ENCODE assay signal across 15 mouse cellular contexts in the genomic region with DNA sequence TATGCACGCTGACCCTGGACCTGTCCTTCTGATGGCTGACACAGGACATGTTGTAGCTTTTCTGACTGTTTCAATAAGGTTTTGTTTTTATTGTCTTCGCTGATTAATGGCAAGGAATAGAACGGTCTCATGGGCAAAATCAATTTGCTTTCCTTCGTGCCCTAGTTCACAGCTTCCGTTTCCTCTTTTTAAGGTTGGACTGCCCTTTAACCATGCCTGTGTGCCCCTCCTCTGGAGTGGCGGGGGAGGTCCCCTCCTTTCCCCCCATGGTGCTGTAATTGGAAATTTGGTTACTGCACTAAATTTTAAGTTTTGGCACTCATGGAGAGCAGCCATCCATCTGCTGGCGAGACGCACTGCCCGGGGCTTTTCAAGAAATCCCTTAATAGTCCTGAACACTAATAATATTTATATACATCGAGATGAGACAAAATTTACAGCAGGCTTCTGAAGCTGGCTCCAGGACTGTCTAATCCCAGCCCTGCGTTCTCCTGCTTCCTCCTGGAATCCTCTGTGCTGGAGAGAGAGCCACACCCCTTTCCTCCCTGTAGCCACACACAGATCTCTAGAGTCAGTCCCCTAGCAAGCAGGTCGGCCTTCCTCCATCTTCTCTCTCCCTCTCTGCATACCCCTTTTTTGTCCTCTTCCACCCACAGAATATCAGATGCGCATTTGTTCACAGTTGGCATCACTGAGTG.
DNase-seq lines count a peak whose midpoint lies in the region; ATAC-seq and TF ChIP-seq lines count a peak whose summit lies in the region.
"Had no signal": no experiment of that assay in that cellular context is flagged by ENCODE, and none has a peak within 500 bp of the region (broad histone marks: within the 10 kb centered on the region; RNA-seq: fewer than 3 reads in every experiment).

No protein-coding gene starts in this region.

- H3K9ac ChIP-seq in embryonic facial prominence, embryonic 13.5 days: no peak overlapping the region
- no peak overlapping the region for H3K9ac ChIP-seq in kidney, postnatal 0 days (ENCODE audit: low read depth, low read length)
- H3K9ac ChIP-seq in limb, embryonic 15.5 days: no peak overlapping the region
- H3K9ac ChIP-seq: hindbrain, embryonic 15.5 days had no signal

- no peaks in the 10 kb centered on the region for H3K9me3 ChIP-seq in embryonic facial prominence, embryonic 13.5 days
- no peaks in the 10 kb centered on the region for H3K9me3 ChIP-seq in embryonic facial prominence, embryonic 10.5 days
- H3K9me3 ChIP-seq in kidney, postnatal 0 days (replicated peaks; ENCODE audit: low read length): no peaks in the 10 kb centered on the region
- no peaks in the 10 kb centered on the region for H3K9me3 ChIP-seq in limb, embryonic 15.5 days
- H3K9me3 ChIP-seq: hindbrain, embryonic 15.5 days had no signal

- no peak for TF ChIP-seq CTCF in kidney, postnatal 0 days (IDR thresholded peaks at IDR 0.05; ENCODE audit: low read depth)
- no peak for TF ChIP-seq CTCF in lung, adult 2 months (IDR thresholded peaks at IDR 0.05; ENCODE audit: insufficient read depth, low read length)

- H3K4me2 ChIP-seq in embryonic facial prominence, embryonic 13.5 days: no peak overlapping the region
- H3K4me2 ChIP-seq in kidney, postnatal 0 days (ENCODE audit: low read length): peak overlapping the region; percentile 8; the same call in 1 of the 2 replicates
- no peak overlapping the region for H3K4me2 ChIP-seq in limb, embryonic 15.5 days
- H3K4me2 ChIP-seq: hindbrain, embryonic 15.5 days had no signal

- DNase-seq in embryonic facial prominence, embryonic 10.5 days (ENCODE audit: low spot score): no peak
- peak; percentile 39 for DNase-seq in kidney, postnatal 0 days (ENCODE audit: low spot score)
- no peak for DNase-seq in kidney, adult 11 months
- DNase-seq in R1 (ENCODE audit: low read depth, low spot score): peak; percentile 32
- DNase-seq in thymus, postnatal 14 days: no peak
- no peak for DNase-seq in lung, adult 2 months
- DNase-seq: adrenal gland, postnatal 14 days; cerebellum, adult 9-11 months; gastrocnemius, postnatal 36 days; left cerebral cortex, postnatal 4 days had no signal

- H3K36me3 ChIP-seq in embryonic facial prominence, embryonic 13.5 days: peaks cover 5% of the 10 kb centered on the region
- peaks cover 10% of the 10 kb centered on the region for H3K36me3 ChIP-seq in embryonic facial prominence, embryonic 10.5 days (replicated peaks)
- 0 out of 2 replicates have a peak, but pooled peaks cover 5% of the 10 kb centered on the region for H3K36me3 ChIP-seq in kidney, postnatal 0 days (ENCODE audit: insufficient read depth, low read length)
- H3K36me3 ChIP-seq in limb, embryonic 15.5 days: peaks cover 6% of the 10 kb centered on the region
- H3K36me3 ChIP-seq: hindbrain, embryonic 15.5 days had no signal

- peak overlapping the region; percentile 2; the same call in 1 of the 2 replicates for H3K27ac ChIP-seq in embryonic facial prominence, embryonic 13.5 days
- H3K27ac ChIP-seq in embryonic facial prominence, embryonic 10.5 days (replicated peaks): no peak overlapping the region
- H3K27ac ChIP-seq in kidney, postnatal 0 days: 0 out of 2 replicates have a peak overlapping the region, but pooled peaks have one; percentile 31
- H3K27ac ChIP-seq in limb, embryonic 15.5 days: peak overlapping the region; percentile 48; the same call in 1 of the 2 replicates
- H3K27ac ChIP-seq: hindbrain, embryonic 15.5 days; layer of hippocampus, adult 2 months had no signal

- no peak overlapping the region for H3K4me3 ChIP-seq in embryonic facial prominence, embryonic 13.5 days
- H3K4me3 ChIP-seq in embryonic facial prominence, embryonic 10.5 days: no peak overlapping the region
- no peak overlapping the region for H3K4me3 ChIP-seq in kidney, postnatal 0 days (replicated peaks; ENCODE audit: low read depth, low read length)
- no peak overlapping the region for H3K4me3 ChIP-seq in limb, embryonic 15.5 days
- no peak overlapping the region for H3K4me3 ChIP-seq in lung, adult 2 months (replicated peaks; ENCODE audit: extremely low read depth, low read depth, low read length)
- H3K4me3 ChIP-seq: hindbrain, embryonic 15.5 days; layer of hippocampus, adult 2 months had no signal

- 46% methylated on average over 13 of the region's 13 CpGs for WGBS in embryonic facial prominence, embryonic 13.5 days
- WGBS in embryonic facial prominence, embryonic 10.5 days: 60% methylated on average over 13 of the region's 13 CpGs
- 30% methylated on average over 13 of the region's 13 CpGs for WGBS in kidney, postnatal 0 days
- 18% methylated on average over 13 of the region's 13 CpGs for WGBS in limb, embryonic 15.5 days
- WGBS in lung, adult 2 months: 43% methylated on average over 13 of the region's 13 CpGs

- no peak for ATAC-seq in embryonic facial prominence, embryonic 13.5 days (ENCODE audit: insufficient number of reproducible peaks, insufficient read depth, low FRiP score, low TSS enrichment, low read depth)
- no peak for ATAC-seq in kidney, postnatal 0 days (replicated peaks; ENCODE audit: low FRiP score, low read depth)
- peak; percentile 41; the same call in 1 of the 2 replicates for ATAC-seq in limb, embryonic 15.5 days (ENCODE audit: insufficient number of reproducible peaks, low FRiP score, low TSS enrichment, low read depth)

- H3K27me3 ChIP-seq in embryonic facial prominence, embryonic 13.5 days: no peaks in the 10 kb centered on the region
- H3K27me3 ChIP-seq in embryonic facial prominence, embryonic 10.5 days (replicated peaks; ENCODE audit: low read depth, poor library complexity, severe bottlenecking): no peaks in the 10 kb centered on the region
- no peaks in the 10 kb centered on the region for H3K27me3 ChIP-seq in kidney, postnatal 0 days (ENCODE audit: insufficient read depth, low read length)
- no peaks in the 10 kb centered on the region for H3K27me3 ChIP-seq in limb, embryonic 15.5 days
- H3K27me3 ChIP-seq: hindbrain, embryonic 15.5 days; megakaryocyte, embryonic 14.5 days had no signal

- no peak for TF ChIP-seq POLR2A in lung, adult 2 months (IDR thresholded peaks at IDR 0.05; ENCODE audit: borderline replicate concordance, extremely low read depth, low read depth, low read length)

- H3K4me1 ChIP-seq in embryonic facial prominence, embryonic 13.5 days: peaks cover 46% of the 10 kb centered on the region
- peaks cover 49% of the 10 kb centered on the region for H3K4me1 ChIP-seq in embryonic facial prominence, embryonic 10.5 days
- H3K4me1 ChIP-seq in kidney, postnatal 0 days (replicated peaks; ENCODE audit: insufficient read depth, low read length): peaks cover 14% of the 10 kb centered on the region
- peaks cover 23% of the 10 kb centered on the region for H3K4me1 ChIP-seq in limb, embryonic 15.5 days
- H3K4me1 ChIP-seq in lung, adult 2 months (ENCODE audit: control insufficient read depth, insufficient read depth, low read length): peaks cover 6% of the 10 kb centered on the region

Comparison
In these comparisons a context has a peak if more than half of its experiments do, and no peak if none do; other contexts are left out.
1. DNase-seq: peak in kidney, postnatal 0 days (single experiment) and R1 (single experiment); none in embryonic facial prominence, embryonic 10.5 days (single experiment), kidney, adult 11 months (single experiment), thymus, postnatal 14 days (single experiment) and lung, adult 2 months (single experiment).